Mouse (Mus musculus): ENCODE results near the gene P2rx5.

The P2rx5 gene

DNA sequence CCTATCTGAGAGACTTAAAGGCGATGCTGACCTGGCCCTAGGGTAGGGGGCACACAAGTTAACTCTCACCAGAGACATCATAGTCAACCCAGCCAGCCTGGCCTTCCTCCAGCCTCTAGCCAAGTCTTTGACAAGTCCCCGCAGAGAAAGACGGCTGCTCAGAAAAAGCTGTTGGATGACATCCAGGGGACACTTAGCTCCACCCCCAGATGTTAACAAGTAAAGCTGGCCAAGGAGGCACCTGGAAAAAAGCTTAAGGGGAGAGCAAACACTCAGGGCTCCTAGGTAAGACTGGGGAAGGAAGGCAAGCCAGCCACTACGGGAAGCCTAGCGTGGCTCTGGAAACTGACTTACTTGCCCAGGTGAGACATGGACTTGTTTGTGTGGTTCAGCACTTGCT lies 12.0 kb downstream of the P2rx5 start:
- in situ Hi-C loops (cut with MboI, MseI) = no loop called here

GRCm38 (mm10) chr11:73175612-73176011 lies 15.4 kb downstream of the P2rx5 start:
- in situ Hi-C loops (cut with MboI, MseI) = loop anchor here (5.0 kb wide), 1 partner anchor 38 kb away; the partner anchor contains the start of gene Haspin

GRCm38 (mm10) chr11:73176186-73176585 lies 16.0 kb downstream of the P2rx5 start:
- in situ Hi-C loops (cut with MboI, MseI) = loop anchor here (5.0 kb wide), 1 partner anchor 39 kb away; the partner anchor contains the start of gene Haspin

- in situ Hi-C loops (cut with MboI, MseI) = loop anchor here (5.0 kb wide), 1 partner anchor 40 kb away; the partner anchor contains the start of gene Haspin
Observed at GRCm38 (mm10) chr11:73176608-73177508, 16.6 kb downstream of the P2rx5 start, which contains the start of the genes Emc6 and Tax1bp3. Gene Emc6 (minus strand): TSS chr11:73177037. Gene Tax1bp3 (plus strand): TSS chr11:73177083.

DNA sequence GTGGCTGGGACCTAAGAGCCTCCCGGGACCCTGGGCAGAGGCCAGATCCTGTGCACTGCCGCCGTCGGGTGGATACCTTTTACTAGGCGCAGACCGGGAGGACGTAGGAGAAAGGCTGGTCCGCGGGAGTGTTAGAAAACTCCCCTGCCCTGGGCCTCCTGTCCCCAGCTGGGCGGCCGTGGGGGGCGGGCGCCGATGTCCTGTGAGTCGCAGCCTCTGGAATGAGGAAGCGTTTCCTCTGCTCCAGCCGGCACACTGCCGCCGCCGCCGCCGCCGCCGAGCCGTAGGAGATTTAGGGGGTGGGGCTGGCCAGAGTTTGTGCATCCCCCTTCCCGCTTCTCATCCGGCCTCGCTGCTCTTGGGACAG lies 17.3 kb downstream of the P2rx5 start:
- in situ Hi-C loops (cut with MboI, MseI) = loop anchor here (5.0 kb wide), 1 partner anchor 40 kb away; the partner anchor contains the start of gene Haspin

DNA sequence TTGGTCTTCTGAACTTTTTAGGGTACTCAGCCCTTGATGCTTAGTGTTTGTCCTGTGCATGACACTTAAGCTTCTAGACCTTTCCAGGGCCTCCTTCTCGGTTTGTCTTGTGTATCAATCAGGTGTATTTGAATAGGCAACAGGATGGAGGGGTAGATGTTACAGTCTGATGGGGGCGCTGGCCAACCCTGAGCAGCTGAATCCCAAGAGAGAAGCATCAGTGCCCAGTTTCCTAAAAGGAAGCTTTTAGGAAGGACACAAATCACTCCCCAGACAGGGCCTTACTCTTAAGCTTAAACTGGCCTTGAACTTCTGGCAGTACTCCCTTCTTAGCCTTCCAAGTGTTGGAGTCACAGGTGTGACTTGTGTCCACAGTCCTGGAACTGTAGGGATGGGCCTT lies 17.7 kb downstream of the P2rx5 start:
- in situ Hi-C loops (cut with MboI, MseI) = loop anchor here (5.0 kb wide), 1 partner anchor 41 kb away; the partner anchor contains the start of gene Haspin

DNA sequence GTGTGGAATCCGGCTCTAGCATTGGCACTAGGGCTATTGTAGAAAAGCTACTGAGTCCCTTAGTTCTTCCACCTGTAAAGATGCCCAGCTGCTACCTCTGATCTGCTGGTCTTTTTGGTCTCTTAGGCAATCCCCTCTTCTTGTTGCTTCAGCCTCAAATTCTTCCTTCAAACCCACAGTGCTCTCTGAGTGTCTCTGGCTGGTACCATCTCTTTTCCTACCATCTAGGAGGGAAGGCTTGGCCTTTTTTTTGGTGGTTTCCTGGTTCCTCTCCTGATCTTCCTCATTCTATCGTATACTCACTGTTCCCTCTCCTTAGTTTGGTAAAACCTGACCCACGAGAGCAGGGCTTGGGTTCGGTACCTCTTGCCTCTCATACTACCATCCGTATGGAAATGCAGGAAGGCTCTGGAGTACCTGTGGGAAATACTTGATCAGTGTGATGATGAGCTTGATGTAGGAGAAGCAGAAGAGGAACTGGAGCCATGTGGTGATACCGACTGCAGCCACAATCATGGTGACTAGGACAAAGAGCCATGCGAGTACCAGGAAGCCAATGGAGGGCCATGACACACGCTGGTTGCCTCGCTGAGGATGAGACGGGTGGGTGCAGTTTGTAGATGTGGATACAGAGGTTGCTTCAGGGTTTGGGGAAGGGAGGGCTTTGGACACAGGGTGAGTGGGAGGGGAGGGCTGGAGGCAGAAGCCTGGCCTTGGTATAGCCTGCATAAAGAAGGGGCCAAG lies 25.8 kb downstream of the P2rx5 start:
- in situ Hi-C loops (cut with MboI, MseI) = no loop called here

DNA sequence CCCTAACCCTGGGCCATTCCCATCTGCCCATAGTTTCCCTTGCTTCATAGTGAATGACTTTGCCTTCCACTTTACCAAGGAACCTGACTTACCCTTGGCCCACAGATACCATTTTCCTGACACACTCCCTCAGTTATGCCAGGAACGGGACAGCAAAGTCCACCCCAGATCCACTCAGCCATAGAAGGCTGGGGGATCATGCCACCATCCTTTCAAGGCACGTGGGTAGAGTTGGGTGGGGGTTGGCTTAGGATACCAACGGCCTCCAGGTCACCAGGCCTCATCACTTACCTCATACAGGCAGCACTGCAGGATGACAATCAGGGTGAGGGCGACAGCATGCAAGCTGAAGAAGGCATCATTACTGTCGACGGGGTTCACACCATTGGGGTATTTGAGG lies 27.0 kb downstream of the P2rx5 start:
- in situ Hi-C loops (cut with MboI, MseI) = no loop called here

DNA sequence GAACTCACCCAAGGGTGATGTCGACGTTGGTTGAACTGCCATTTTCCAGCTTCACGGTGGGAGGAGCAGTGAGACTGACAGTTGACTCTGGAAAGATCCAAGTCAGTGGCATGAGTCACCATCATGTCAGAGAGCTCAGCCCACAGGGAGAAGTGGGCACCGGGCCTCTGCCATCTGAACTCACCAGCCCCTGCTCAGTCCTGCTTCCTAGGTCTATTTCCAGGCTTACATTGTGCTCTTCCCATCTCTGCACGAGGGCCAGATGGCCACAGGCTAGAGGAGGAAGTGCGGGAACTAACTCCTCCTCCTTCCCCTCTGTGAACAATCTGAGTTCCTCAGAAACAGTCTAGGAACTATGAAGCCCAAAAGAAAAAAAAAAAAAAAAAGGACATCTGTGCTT lies 32.8 kb downstream of the P2rx5 start:
- in situ Hi-C loops (cut with MboI, MseI) = no loop called here

DNA sequence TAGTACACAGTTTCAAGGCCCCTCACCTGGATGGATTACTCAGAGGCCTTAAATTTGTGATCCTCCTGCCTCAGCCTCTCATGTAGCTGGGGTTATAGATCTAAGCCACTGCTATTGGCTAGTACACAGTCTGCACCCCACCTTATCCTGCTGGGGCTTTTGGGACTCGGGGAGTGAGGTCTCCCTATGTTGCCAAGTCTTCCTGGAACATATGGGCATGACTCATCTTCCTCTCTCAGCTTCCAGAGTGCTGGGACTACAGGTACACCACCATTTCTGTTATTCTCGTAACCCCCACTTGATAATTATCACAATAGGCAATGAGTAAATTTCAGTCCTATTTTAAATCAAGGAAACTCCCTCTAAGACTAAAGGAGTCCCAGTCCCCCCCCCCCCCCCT lies 34.2 kb downstream of the P2rx5 start:
- in situ Hi-C loops (cut with MboI, MseI) = no loop called here

DNA sequence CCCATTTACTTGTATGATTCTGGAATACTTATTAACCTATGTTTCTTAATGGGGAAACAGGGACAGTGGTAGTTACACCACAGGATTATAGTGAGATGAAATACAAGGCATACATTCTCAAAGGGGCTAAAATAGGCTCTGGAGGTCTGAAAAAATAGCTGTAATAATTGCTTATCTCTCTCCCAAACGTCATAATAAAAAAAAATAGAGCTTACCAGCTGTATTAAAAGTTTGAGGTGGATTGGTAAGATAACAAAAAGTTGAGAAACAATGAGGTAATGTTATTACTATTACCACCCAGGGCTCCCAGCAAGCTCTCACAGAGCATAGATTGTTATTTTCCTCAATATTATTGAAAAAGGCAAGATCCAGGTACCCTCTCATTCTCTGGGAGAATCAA lies 38.0 kb downstream of the P2rx5 start:
- in situ Hi-C loops (cut with MboI, MseI) = no loop called here

DNA sequence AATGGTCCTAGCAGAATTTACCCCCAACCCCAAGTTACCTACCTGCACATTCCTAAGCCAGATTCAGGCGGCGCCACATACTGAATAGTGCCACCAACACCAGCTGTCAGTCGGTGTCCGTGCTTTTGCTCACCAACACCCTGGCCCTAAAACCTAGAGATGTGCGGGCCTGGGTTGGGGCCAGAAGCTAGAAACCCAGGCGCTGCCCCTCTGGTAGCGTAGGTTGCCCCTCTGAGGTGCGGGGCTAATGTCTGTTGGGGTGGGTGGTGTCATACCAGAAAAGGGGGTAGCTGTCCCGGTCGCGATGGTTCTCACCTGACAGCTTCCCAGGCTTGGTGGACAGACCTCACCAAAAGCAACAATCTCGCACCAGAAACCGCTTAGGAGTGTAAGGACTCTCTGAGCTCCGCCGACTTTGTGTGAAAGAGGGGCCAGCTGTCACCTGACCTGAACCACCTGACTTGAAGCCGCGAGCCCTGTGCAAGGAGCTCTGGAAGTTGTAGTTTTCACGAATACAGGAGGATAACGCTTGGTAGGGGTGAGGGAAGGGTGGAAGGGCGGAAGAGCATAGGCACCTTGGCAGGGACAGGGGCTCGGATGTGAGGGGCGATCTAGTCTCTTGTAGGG lies 38.5 kb downstream of the P2rx5 start, which contains the start of gene Ctns:
Gene Ctns (minus strand): TSS at position 440 of the 627 bp plus-strand sequence.
- in situ Hi-C loops (cut with MboI, MseI) = no loop called here

DNA sequence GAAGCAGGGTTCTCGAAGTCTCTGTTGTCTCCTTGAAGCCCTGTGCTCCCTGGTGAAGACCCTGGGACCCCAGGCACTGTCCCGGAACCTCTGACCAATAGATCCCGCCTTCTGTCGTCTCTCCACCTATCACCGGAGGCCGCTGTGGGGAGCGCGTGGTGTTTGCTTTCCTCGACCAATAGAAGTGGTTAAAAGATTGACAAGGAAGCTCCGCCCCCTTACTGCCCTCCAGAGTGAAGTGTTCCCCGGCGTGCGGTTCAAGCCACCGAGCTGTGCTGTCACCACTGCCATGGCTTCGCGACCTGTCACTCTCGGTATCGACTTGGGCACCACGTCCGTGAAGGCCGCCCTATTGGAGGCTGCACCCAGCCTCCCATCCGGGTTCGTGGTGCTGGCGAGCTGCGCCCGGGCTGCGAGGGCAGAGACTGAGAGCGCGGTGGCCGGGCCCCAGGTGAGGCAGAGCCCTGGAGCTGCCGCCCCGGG lies 39.0 kb downstream of the P2rx5 start, which contains the start of gene Shpk:
Gene Shpk (plus strand): TSS at position 231 of the 483 bp plus-strand sequence.
- in situ Hi-C loops (cut with MboI, MseI) = no loop called here

GRCm38 (mm10) chr11:73199879-73200278 lies 39.7 kb downstream of the P2rx5 start:
- in situ Hi-C loops (cut with MboI, MseI) = no loop called here

DNA sequence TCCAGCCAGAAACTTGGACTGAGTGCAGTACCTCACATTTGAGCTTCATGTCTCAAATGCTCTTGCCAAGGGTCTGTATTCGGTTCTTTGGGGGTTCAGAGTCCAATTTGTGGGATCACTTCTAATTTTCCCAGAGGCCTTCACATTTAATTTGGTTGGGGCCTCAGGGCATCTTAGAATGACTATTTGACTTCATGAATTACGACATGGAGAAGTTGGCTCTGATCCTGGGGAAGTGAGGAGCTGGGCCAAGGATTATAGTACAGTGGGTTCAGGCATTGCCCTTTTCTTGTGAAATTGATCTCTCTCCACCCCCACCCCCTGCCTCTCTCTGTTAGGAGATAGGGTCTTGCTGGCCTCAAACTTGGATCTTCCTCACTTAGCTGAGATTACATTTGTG lies 40.8 kb downstream of the P2rx5 start:
- in situ Hi-C loops (cut with MboI, MseI) = no loop called here

GRCm38 (mm10) chr11:73201597-73201996 lies 41.4 kb downstream of the P2rx5 start:
- in situ Hi-C loops (cut with MboI, MseI) = no loop called here

DNA sequence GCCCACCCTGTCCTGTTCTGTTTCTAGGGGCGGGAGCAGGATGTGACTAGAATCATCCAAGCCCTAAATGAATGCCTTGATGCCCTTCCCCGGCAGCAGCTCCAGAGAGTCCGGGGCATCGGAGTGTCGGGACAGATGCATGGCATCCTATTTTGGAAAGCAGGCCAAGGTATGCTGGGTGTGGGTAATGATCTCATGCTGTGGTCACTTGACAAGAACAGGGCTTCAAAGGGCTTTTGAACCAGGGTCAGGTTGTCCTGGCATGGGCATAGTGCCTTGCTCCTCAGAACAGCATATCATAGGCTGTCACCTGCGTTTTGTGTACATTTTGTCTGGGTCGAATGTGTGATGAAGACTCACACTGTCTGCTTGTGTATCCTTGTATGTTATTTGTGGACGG lies 43.7 kb downstream of the P2rx5 start:
- in situ Hi-C loops (cut with MboI, MseI) = no loop called here

- in situ Hi-C loops (cut with MboI, MseI) = no loop called here
Observed at GRCm38 (mm10) chr11:73205194-73205593, 45.0 kb downstream of the P2rx5 start.

GRCm38 (mm10) chr11:73207621-73208020 lies 47.4 kb downstream of the P2rx5 start:
- in situ Hi-C loops (cut with MboI, MseI) = no loop called here

DNA sequence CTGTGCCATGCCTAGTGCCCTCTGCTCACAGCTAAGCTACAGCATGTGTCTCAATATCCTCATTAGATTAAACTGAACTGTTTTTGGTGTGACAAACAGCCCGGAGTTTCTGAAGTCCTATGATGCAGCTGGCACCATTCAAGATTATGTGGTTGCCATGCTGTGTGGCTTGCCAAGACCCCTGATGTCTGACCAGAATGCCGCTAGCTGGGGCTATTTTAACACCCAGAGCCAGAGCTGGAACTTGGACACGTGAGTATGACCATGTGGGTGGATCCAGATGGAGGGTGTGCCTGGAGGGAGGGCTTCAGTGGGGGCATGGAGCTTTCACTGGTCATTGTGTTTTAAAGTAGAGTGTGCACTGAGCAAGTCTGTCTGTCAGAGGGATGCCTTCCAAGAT lies 53.7 kb downstream of the P2rx5 start:
- in situ Hi-C loops (cut with MboI, MseI) = no loop called here

GRCm38 (mm10) chr11:73219671-73220070 lies 59.5 kb downstream of the P2rx5 start:
- in situ Hi-C loops (cut with MboI, MseI) = no loop called here

DNA sequence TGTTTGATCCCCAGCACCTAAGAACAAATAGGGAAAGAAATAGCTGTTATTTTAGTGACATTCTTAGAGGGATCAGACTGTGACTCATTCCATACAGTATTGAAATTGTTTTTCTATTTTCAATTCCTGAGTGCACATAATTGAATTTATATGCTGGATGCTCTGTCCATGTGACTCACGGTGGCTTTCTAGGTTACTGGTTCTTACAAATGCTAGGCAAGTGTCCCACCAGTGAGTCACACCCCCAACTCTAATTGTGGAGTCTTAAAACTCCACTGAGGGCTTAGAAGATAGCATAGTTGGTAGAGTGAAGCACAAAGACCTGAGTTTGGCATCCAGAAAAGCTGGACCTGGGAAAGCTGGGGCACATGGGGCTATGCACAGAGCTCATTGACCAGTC lies 60.4 kb downstream of the P2rx5 start:
- in situ Hi-C loops (cut with MboI, MseI) = no loop called here

Measured in T-helper 2 cell (primary cell).